Mouse (Mus musculus) liver, embryonic 11.5 days (tissue): ENCODE measurements around the gene Snu13. TPM values are rescaled to one million over a fixed set of nuclear protein-coding genes. Genes with fewer than 3 reads are reported as not detected.

Experiments
- ATAC-seq: fragments of 200-750 bp; cut with Nextera tagmentation; replicated peaks from 2 replicates; pipeline ENCODE4 v1.8.0; 2017; ENCODE audit warnings: moderate number of reproducible peaks, mild to moderate bottlenecking, moderate TSS enrichment, moderate library complexity; ENCODE audit not compliant: low FRiP score
- DNase-seq: peaks from one replicate; pipeline ENCODE4 v3.0.0-alpha.2; 2017; ENCODE audit warnings: low spot score
- H3K27ac ChIP-seq: fragments of 300-500 bp; sonication (generic); 2 replicates; pipeline ENCODE4 v1.5.1; 2014; ENCODE audit warnings: mild to moderate bottlenecking, low read depth, low read length, control low read depth
- H3K27me3 ChIP-seq: fragments of 300-500 bp; sonication (generic); replicated peaks from 2 replicates; pipeline ENCODE4 v1.6.1; 2014; ENCODE audit warnings: low read length, mixed read lengths; ENCODE audit not compliant: control insufficient read depth, insufficient read depth
- H3K36me3 ChIP-seq: fragments of 300-500 bp; sonication (generic); 2 replicates; pipeline ENCODE4 v1.6.1; 2014; ENCODE audit warnings: mild to moderate bottlenecking, low read length, moderate library complexity, mixed read lengths; ENCODE audit not compliant: control insufficient read depth, insufficient read depth
- H3K4me1 ChIP-seq: fragments of 300-500 bp; sonication (generic); replicated peaks from 2 replicates; pipeline ENCODE4 v1.6.1; 2014; ENCODE audit warnings: low read length, mixed read lengths; ENCODE audit not compliant: control insufficient read depth, insufficient read depth
- H3K4me2 ChIP-seq: fragments of 300-500 bp; sonication (generic); 2 replicates; pipeline ENCODE4 v1.6.1; 2014; ENCODE audit warnings: mild to moderate bottlenecking, control low read depth, moderate library complexity
- H3K4me3 ChIP-seq: fragments of 300-500 bp; sonication (generic); 2 replicates; pipeline ENCODE4 v1.5.1; 2014; ENCODE audit warnings: low read depth, low read length, control low read depth
- H3K9ac ChIP-seq: fragments of 300-500 bp; sonication (generic); 2 replicates; pipeline ENCODE4 v1.6.1; 2014; ENCODE audit warnings: low read depth, low read length, control low read depth
- H3K9me3 ChIP-seq: fragments of 300-500 bp; sonication (generic); 2 replicates; pipeline ENCODE4 v1.6.1; 2016; ENCODE audit warnings: low read length, inconsistent platforms, mixed read lengths; ENCODE audit not compliant: control insufficient read depth
- WGBS: fragments of 180-500 bp; shearing (Covaris S2); extraction: QIAGEN DNeasy Blood & Tissue Kit; methylation state at CpG from one replicate; pipeline ENCODE4 v1.1.7; 2014; 5-methylcytosine and 5-hydroxymethylcytosine counted together
- polyA plus RNA-seq: library from polyadenylated mRNA; unstranded; fragments of >200 nt; fragmentation: Nextera tagmentation; extraction: Ambion mirVana; gene quantifications from 2 replicates; pipeline ENCODE4 v1.2.1, GENCODE M21; 2014

Gene Snu13
- polyA plus RNA-seq, 1 experiment from 2014 or later = 393 TPM

- Histone ChIP-seq H3K4me1 (no peaks in the 10 kb centered on the region), H3K27me3 (peaks cover 34% of the 10 kb centered on the region), H3K4me3 (no peak overlapping the region), H3K9ac (no peak overlapping the region), H3K9me3 (no peaks in the 10 kb centered on the region), H3K36me3 (no peaks in the 10 kb centered on the region), H3K27ac (no peak overlapping the region), H3K4me2 (no peak overlapping the region)
- ATAC-seq = no peak
- DNase-seq = no peak
- WGBS = 85% methylated on average over 26 of the region's 26 CpGs
Observed at GRCm38 (mm10) chr15:82071816-82072469, 24.5 kb upstream of the Snu13 start.

GRCm38 (mm10) chr15:82069898-82070297, 22.5 kb upstream of the Snu13 start, which contains the start of gene Mei1:
Mei1 (plus strand) TSS chr15:82069996.
- no peak for ATAC-seq
- Histone ChIP-seq H3K27ac (no peak within 1 kb of the TSS), H3K4me2 (peak within 1 kb of the TSS; percentile 21)

DNA sequence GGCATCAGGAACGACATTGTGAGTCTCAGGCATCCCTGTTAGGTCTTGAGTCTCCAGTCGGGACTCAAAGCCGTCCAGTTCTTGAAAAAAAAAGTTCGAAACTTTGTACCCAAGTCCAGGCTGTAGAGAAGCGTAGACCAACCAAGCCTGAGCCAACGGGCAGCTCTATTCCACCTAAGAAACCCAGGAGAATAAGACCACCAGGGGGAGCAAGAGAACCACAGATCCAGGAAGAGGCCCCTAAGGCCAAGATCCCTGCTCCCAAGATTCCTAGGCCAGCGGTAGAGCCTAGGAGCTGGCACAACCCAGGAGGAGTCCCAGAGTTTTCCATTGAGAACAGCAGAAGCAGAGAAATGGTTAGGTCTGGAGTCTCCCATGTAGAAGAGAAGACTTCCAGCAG, 18.1 kb upstream of the Snu13 start:
- no peaks in the 10 kb centered on the region for H3K4me1 ChIP-seq
- ATAC-seq = no peak
- peaks cover 61% of the 10 kb centered on the region for H3K27me3 ChIP-seq
- H3K4me3 ChIP-seq = no peak overlapping the region
- H3K9ac ChIP-seq = no peak overlapping the region
- WGBS = 16% methylated on average over 7 of the region's 7 CpGs
- no peak overlapping the region for H3K27ac ChIP-seq
- no peaks in the 10 kb centered on the region for H3K9me3 ChIP-seq
- no peaks in the 10 kb centered on the region for H3K36me3 ChIP-seq
- peak; percentile 53 for DNase-seq
- H3K4me2 ChIP-seq = no peak overlapping the region

More at GRCm38 (mm10) chr15:82069898-82070297, 22.5 kb upstream of the Snu13 start, which contains the start of gene Mei1:
- Histone ChIP-seq H3K9ac (no peak within 1 kb of the TSS), H3K27me3 (peaks cover 37% of the 10 kb centered on the region), H3K4me3 (no peak within 1 kb of the TSS), H3K36me3 (no peaks in the 10 kb centered on the region), H3K9me3 (no peaks in the 10 kb centered on the region), H3K4me1 (no peaks in the 10 kb centered on the region)
- DNase-seq = no peak
- 21% methylated on average over 40 of the region's 40 CpGs for WGBS

DNA sequence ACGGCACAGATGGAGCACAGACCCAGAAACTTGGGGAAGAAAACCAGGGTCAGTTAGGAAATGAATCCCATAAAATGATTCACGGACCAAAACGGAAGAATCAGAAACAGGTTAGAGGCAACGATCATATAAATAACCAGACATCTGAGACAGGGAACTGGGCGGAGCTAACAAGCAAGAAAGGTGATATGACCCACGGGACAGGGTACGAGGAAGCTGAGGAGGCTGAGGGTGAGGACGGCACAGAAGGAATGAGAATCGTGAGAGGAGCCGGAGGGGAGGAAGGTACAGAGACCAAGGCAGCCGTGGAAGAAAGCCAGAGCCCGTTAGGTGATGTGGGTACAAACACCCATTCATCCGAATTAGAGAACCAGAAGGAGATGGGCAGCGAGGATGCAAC, 16.5 kb upstream of the Snu13 start:
- no peaks in the 10 kb centered on the region for H3K36me3 ChIP-seq
- no peak overlapping the region for H3K9ac ChIP-seq
- H3K4me2 ChIP-seq = no peak overlapping the region
- no peaks in the 10 kb centered on the region for H3K9me3 ChIP-seq
- no peak overlapping the region for H3K27ac ChIP-seq
- no peaks in the 10 kb centered on the region for H3K4me1 ChIP-seq
- DNase-seq (no peak), ATAC-seq (no peak)
- no peak overlapping the region for H3K4me3 ChIP-seq
- WGBS = 64% methylated on average over 14 of the region's 14 CpGs
- peaks cover 47% of the 10 kb centered on the region for H3K27me3 ChIP-seq

- Histone ChIP-seq H3K4me1 (no peaks in the 10 kb centered on the region), H3K9me3 (no peaks in the 10 kb centered on the region), H3K36me3 (no peaks in the 10 kb centered on the region), H3K27me3 (peaks cover 22% of the 10 kb centered on the region), H3K4me3 (no peak within 1 kb of the TSS), H3K4me2 (no peak within 1 kb of the TSS), H3K9ac (no peak within 1 kb of the TSS), H3K27ac (no peak within 1 kb of the TSS)
- WGBS = 68% methylated on average over 1 of the region's 1 CpGs
- DNase-seq (no peak), ATAC-seq (no peak)
Observed at GRCm38 (mm10) chr15:82058719-82059201, 11.4 kb upstream of the Snu13 start, which contains the start of gene 4930407I10Rik. 4930407I10Rik (plus strand) TSS chr15:82059151.

GRCm38 (mm10) chr15:82052544-82052943, 5.1 kb upstream of the Snu13 start:
- no peak overlapping the region for H3K4me2 ChIP-seq
- no peak for DNase-seq
- 65% methylated on average over 5 of the region's 5 CpGs for WGBS

GRCm38 (mm10) chr15:82046246-82046891, 1.0 kb downstream of the Snu13 start:
- DNase-seq (peak; percentile 47), ATAC-seq (peak; percentile 49)
- Histone ChIP-seq H3K36me3 (peaks cover 9% of the 10 kb centered on the region; the same call in 1 of the 2 replicates), H3K27ac (peak overlapping the region; percentile 70; the same call in 1 of the 2 replicates), H3K4me1 (peaks cover 11% of the 10 kb centered on the region), H3K9me3 (no peaks in the 10 kb centered on the region), H3K27me3 (no peaks in the 10 kb centered on the region), H3K9ac (peak overlapping the region; percentile 99), H3K4me2 (peak overlapping the region; percentile 87), H3K4me3 (peak overlapping the region; percentile 93)
- WGBS = 2% methylated on average over 26 of the region's 26 CpGs

More at GRCm38 (mm10) chr15:82052544-82052943, 5.1 kb upstream of the Snu13 start:
- no peak overlapping the region for H3K9ac ChIP-seq
- ATAC-seq = no peak
- H3K4me1 ChIP-seq = no peaks in the 10 kb centered on the region
- no peak overlapping the region for H3K4me3 ChIP-seq
- H3K9me3 ChIP-seq = no peaks in the 10 kb centered on the region
- H3K27ac ChIP-seq = no peak overlapping the region
- no peaks in the 10 kb centered on the region for H3K36me3 ChIP-seq
- peaks cover 4% of the 10 kb centered on the region for H3K27me3 ChIP-seq

- ATAC-seq = no peak
- 94% methylated on average over 7 of the region's 7 CpGs for WGBS
- Histone ChIP-seq H3K9me3 (no peaks in the 10 kb centered on the region), H3K4me2 (peak overlapping the region; percentile 10; the same call in 1 of the 2 replicates), H3K27ac (no peak overlapping the region), H3K4me1 (peaks cover 11% of the 10 kb centered on the region), H3K36me3 (peaks cover 16% of the 10 kb centered on the region; the same call in 1 of the 2 replicates), H3K27me3 (no peaks in the 10 kb centered on the region), H3K9ac (no peak overlapping the region), H3K4me3 (no peak overlapping the region)
- DNase-seq = no peak
Observed at GRCm38 (mm10) chr15:82044166-82044784, 3.1 kb downstream of the Snu13 start.
